In genomic region chrX:42401564-42402334, GRCm38 (mm10) we compare ENCODE assay signal across 23 mouse cellular contexts.
A peak's percentile ranks its signal among the peaks of the same experiment; 100 is the strongest.
DNase-seq lines count a peak whose midpoint lies in the region; ATAC-seq lines count a peak whose summit lies in the region.
"Had no signal": no experiment of that assay in that cellular context is flagged by ENCODE, and none has a peak within 500 bp of the region (broad histone marks: within the 10 kb centered on the region; RNA-seq: fewer than 3 reads in every experiment).

No protein-coding gene starts in this region.

- H3K36me3 ChIP-seq in hindbrain, embryonic 11.5 days (ENCODE audit: control insufficient read depth, insufficient read depth, low read length), result no peaks in the 10 kb centered on the region
- H3K36me3 ChIP-seq in hindbrain, embryonic 16.5 days (ENCODE audit: control insufficient read depth, insufficient read depth, low read length), result no peaks in the 10 kb centered on the region
- no peaks in the 10 kb centered on the region for H3K36me3 ChIP-seq in midbrain, embryonic 10.5 days
- no peaks in the 10 kb centered on the region for H3K36me3 ChIP-seq in midbrain, embryonic 14.5 days (ENCODE audit: control insufficient read depth, insufficient read depth, low read length)
- H3K36me3 ChIP-seq: forebrain, embryonic 15.5 days; heart, embryonic 10.5 days; intestine, embryonic 15.5 days; limb, embryonic 12.5 days; liver, embryonic 13.5 days; neural tube, embryonic 13.5 days had no signal

- ATAC-seq in hindbrain, embryonic 11.5 days (ENCODE audit: low FRiP score), result peak; percentile 65
- no peak for ATAC-seq in hindbrain, embryonic 16.5 days
- ATAC-seq in midbrain, embryonic 14.5 days (ENCODE audit: low FRiP score, low TSS enrichment), result no peak
- peak; percentile 45; the same call in 1 of the 2 replicates for ATAC-seq in common myeloid progenitor, adult 5-6 weeks (replicated peaks; ENCODE audit: low read depth, poor library complexity, severe bottlenecking)
- ATAC-seq: forebrain, embryonic 15.5 days; intestine, embryonic 15.5 days; Patski had no signal

- no peaks in the 10 kb centered on the region for H3K27me3 ChIP-seq in hindbrain, embryonic 11.5 days (ENCODE audit: control insufficient read depth, insufficient read depth, low read length)
- no peaks in the 10 kb centered on the region for H3K27me3 ChIP-seq in hindbrain, embryonic 16.5 days (replicated peaks; ENCODE audit: control insufficient read depth, insufficient read depth, low read length)
- no peaks in the 10 kb centered on the region for H3K27me3 ChIP-seq in midbrain, embryonic 10.5 days (ENCODE audit: low read depth, poor library complexity, severe bottlenecking)
- H3K27me3 ChIP-seq in midbrain, embryonic 14.5 days (ENCODE audit: control insufficient read depth, insufficient read depth, low read length), result no peaks in the 10 kb centered on the region
- H3K27me3 ChIP-seq: forebrain, embryonic 15.5 days; intestine, embryonic 15.5 days; limb, embryonic 12.5 days; liver, embryonic 13.5 days; neural tube, embryonic 13.5 days had no signal

- peak; percentile 0 for DNase-seq in hindbrain, embryonic 11.5 days (ENCODE audit: low spot score)
- DNase-seq in midbrain, embryonic 10.5 days (ENCODE audit: low spot score), result peak; percentile 12
- no peak for DNase-seq in midbrain, embryonic 14.5 days
- DNase-seq in neural tube, embryonic 10.5 days (ENCODE audit: extremely low spot score, low spot score), result no peak
- no peak for DNase-seq in heart, adult 8-10 months (ENCODE audit: low spot score)
- DNase-seq: adrenal gland, postnatal 36 days; cerebellum, adult 11-12 months; cerebellum, postnatal 14 days; gastrocnemius, postnatal 36 days; kidney, postnatal 4 days; layer of hippocampus, adult 9-11 months; liver, embryonic 13.5 days; right cerebral cortex, adult 18-20 months had no signal

- H3K9me3 ChIP-seq in hindbrain, embryonic 11.5 days (ENCODE audit: control insufficient read depth, low read length), result no peaks in the 10 kb centered on the region
- H3K9me3 ChIP-seq in hindbrain, embryonic 16.5 days (ENCODE audit: control insufficient read depth, low read length), result no peaks in the 10 kb centered on the region
- no peaks in the 10 kb centered on the region for H3K9me3 ChIP-seq in midbrain, embryonic 10.5 days (replicated peaks)
- H3K9me3 ChIP-seq in midbrain, embryonic 14.5 days (ENCODE audit: control insufficient read depth, low read length), result no peaks in the 10 kb centered on the region
- H3K9me3 ChIP-seq: forebrain, embryonic 15.5 days; heart, embryonic 10.5 days; intestine, embryonic 15.5 days; limb, embryonic 12.5 days; liver, embryonic 13.5 days; neural tube, embryonic 13.5 days had no signal

- H3K27ac ChIP-seq in hindbrain, embryonic 11.5 days (ENCODE audit: low read depth, low read length), result no peak overlapping the region
- no peak overlapping the region for H3K27ac ChIP-seq in hindbrain, embryonic 16.5 days (ENCODE audit: low read depth, low read length)
- no peak overlapping the region for H3K27ac ChIP-seq in midbrain, embryonic 10.5 days (replicated peaks)
- H3K27ac ChIP-seq in midbrain, embryonic 14.5 days (replicated peaks; ENCODE audit: low read depth, low read length), result no peak overlapping the region
- H3K27ac ChIP-seq: forebrain, embryonic 15.5 days; heart, embryonic 10.5 days; hindbrain, embryonic 14.5 days; intestine, embryonic 15.5 days; left cerebral cortex, adult 2 months; limb, embryonic 12.5 days; liver, embryonic 13.5 days; neural tube, embryonic 13.5 days had no signal

- no peak overlapping the region for H3K4me2 ChIP-seq in hindbrain, embryonic 11.5 days (replicated peaks; ENCODE audit: low read depth, low read length)
- H3K4me2 ChIP-seq in hindbrain, embryonic 16.5 days (ENCODE audit: low read length), result no peak overlapping the region
- H3K4me2 ChIP-seq in midbrain, embryonic 14.5 days (ENCODE audit: low read length), result no peak overlapping the region
- H3K4me2 ChIP-seq: forebrain, embryonic 15.5 days; hindbrain, embryonic 14.5 days; intestine, embryonic 15.5 days; limb, embryonic 12.5 days; liver, embryonic 13.5 days; neural tube, embryonic 13.5 days had no signal

- no peaks in the 10 kb centered on the region for H3K4me1 ChIP-seq in hindbrain, embryonic 11.5 days (replicated peaks; ENCODE audit: control insufficient read depth, insufficient read depth, low read length)
- H3K4me1 ChIP-seq in hindbrain, embryonic 16.5 days (ENCODE audit: control insufficient read depth, insufficient read depth, low read depth, low read length), result no peaks in the 10 kb centered on the region
- no peaks in the 10 kb centered on the region for H3K4me1 ChIP-seq in midbrain, embryonic 10.5 days
- no peaks in the 10 kb centered on the region for H3K4me1 ChIP-seq in midbrain, embryonic 14.5 days (ENCODE audit: control insufficient read depth, insufficient read depth, low read length)
- H3K4me1 ChIP-seq: forebrain, embryonic 15.5 days; heart, embryonic 10.5 days; intestine, embryonic 15.5 days; limb, embryonic 12.5 days; liver, embryonic 13.5 days; neural tube, embryonic 13.5 days had no signal

- H3K4me3 ChIP-seq in hindbrain, embryonic 11.5 days (ENCODE audit: low read depth, low read length), result no peak overlapping the region
- H3K4me3 ChIP-seq in hindbrain, embryonic 16.5 days (ENCODE audit: low read length), result no peak overlapping the region
- no peak overlapping the region for H3K4me3 ChIP-seq in midbrain, embryonic 10.5 days
- no peak overlapping the region for H3K4me3 ChIP-seq in midbrain, embryonic 14.5 days (replicated peaks; ENCODE audit: low read depth, low read length)
- H3K4me3 ChIP-seq: forebrain, embryonic 15.5 days; heart, embryonic 10.5 days; intestine, embryonic 15.5 days; left cerebral cortex, adult 2 months; limb, embryonic 12.5 days; liver, embryonic 13.5 days; neural tube, embryonic 13.5 days had no signal

- no peak overlapping the region for H3K9ac ChIP-seq in hindbrain, embryonic 11.5 days (ENCODE audit: low read depth, low read length)
- H3K9ac ChIP-seq in hindbrain, embryonic 16.5 days (ENCODE audit: low read depth, low read length), result no peak overlapping the region
- H3K9ac ChIP-seq in midbrain, embryonic 14.5 days (replicated peaks; ENCODE audit: low read length), result no peak overlapping the region
- H3K9ac ChIP-seq: forebrain, embryonic 15.5 days; hindbrain, embryonic 14.5 days; intestine, embryonic 15.5 days; limb, embryonic 12.5 days; liver, embryonic 13.5 days; neural tube, embryonic 13.5 days had no signal

- WGBS in hindbrain, embryonic 11.5 days, result 58% methylated on average over 7 of the region's 7 CpGs
- WGBS in hindbrain, embryonic 16.5 days, result 52% methylated on average over 7 of the region's 7 CpGs
- 53% methylated on average over 7 of the region's 7 CpGs for WGBS in midbrain, embryonic 10.5 days
- 40% methylated on average over 7 of the region's 7 CpGs for WGBS in midbrain, embryonic 14.5 days

Comparison
In these comparisons a context has a peak if more than half of its experiments do, and no peak if none do; other contexts are left out.
1. ATAC-seq: peak in hindbrain, embryonic 11.5 days (single experiment) and common myeloid progenitor, adult 5-6 weeks (single experiment); none in hindbrain, embryonic 16.5 days (single experiment) and midbrain, embryonic 14.5 days (single experiment).
2. DNase-seq: peak in hindbrain, embryonic 11.5 days (single experiment) and midbrain, embryonic 10.5 days (single experiment); none in midbrain, embryonic 14.5 days (single experiment), neural tube, embryonic 10.5 days (single experiment) and heart, adult 8-10 months (single experiment).